Mouse (Mus musculus) embryonic facial prominence, embryonic 15.5 days (tissue): Measurements from ENCODE around the gene Nrgn. TPM values are rescaled to one million over a fixed set of nuclear protein-coding genes. Genes with fewer than 3 reads are reported as not detected.

ENCODE experiments used
- ATAC-seq: fragments of 200-750 bp; cut with Nextera tagmentation; 2 replicates; pipeline ENCODE4 v1.8.0; 2017; ENCODE audit warnings: low read depth, moderate TSS enrichment; ENCODE audit not compliant: insufficient number of reproducible peaks, low FRiP score, low TSS enrichment
- H3K27ac ChIP-seq: fragments of 300-500 bp; sonication (generic); replicated peaks from 2 replicates; pipeline ENCODE4 v1.5.1; 2015; ENCODE audit warnings: mild to moderate bottlenecking, inconsistent platforms
- H3K27me3 ChIP-seq: fragments of 300-500 bp; sonication (generic); 2 replicates; pipeline ENCODE4 v1.6.1; 2015; ENCODE audit warnings: inconsistent platforms
- H3K36me3 ChIP-seq: fragments of 300-500 bp; sonication (generic); 2 replicates; pipeline ENCODE4 v1.6.1; 2015; ENCODE audit warnings: mild to moderate bottlenecking, inconsistent platforms
- H3K4me1 ChIP-seq: fragments of 300-500 bp; sonication (generic); 2 replicates; pipeline ENCODE4 v1.6.1; 2015; ENCODE audit warnings: inconsistent platforms
- H3K4me2 ChIP-seq: fragments of 300-500 bp; sonication (generic); replicated peaks from 2 replicates; pipeline ENCODE4 v1.6.1; 2015; ENCODE audit warnings: mild to moderate bottlenecking, inconsistent platforms
- H3K4me3 ChIP-seq: fragments of 300-500 bp; sonication (generic); replicated peaks from 2 replicates; pipeline ENCODE4 v1.5.1; 2015; ENCODE audit warnings: mild to moderate bottlenecking, inconsistent platforms
- H3K9ac ChIP-seq: fragments of 300-500 bp; sonication (generic); 2 replicates; pipeline ENCODE4 v1.6.1; 2015; ENCODE audit warnings: inconsistent platforms
- H3K9me3 ChIP-seq: fragments of 300-500 bp; sonication (generic); replicated peaks from 2 replicates; pipeline ENCODE4 v1.6.1; 2016; ENCODE audit warnings: inconsistent platforms
- WGBS: fragments of 180-500 bp; shearing (Covaris S2); methylation state at CpG from one replicate; pipeline ENCODE4 v1.1.7; 2015; 5-methylcytosine and 5-hydroxymethylcytosine counted together
- polyA plus RNA-seq: library from polyadenylated mRNA; unstranded; fragments of >200 nt; fragmentation: Nextera tagmentation; extraction: Ambion mirVana; gene quantifications from 2 replicates; pipeline ENCODE4 v1.2.1, GENCODE M21; 2015

Gene Nrgn
- polyA plus RNA-seq, 1 experiment from 2014 or later, result 10.9 TPM

DNA sequence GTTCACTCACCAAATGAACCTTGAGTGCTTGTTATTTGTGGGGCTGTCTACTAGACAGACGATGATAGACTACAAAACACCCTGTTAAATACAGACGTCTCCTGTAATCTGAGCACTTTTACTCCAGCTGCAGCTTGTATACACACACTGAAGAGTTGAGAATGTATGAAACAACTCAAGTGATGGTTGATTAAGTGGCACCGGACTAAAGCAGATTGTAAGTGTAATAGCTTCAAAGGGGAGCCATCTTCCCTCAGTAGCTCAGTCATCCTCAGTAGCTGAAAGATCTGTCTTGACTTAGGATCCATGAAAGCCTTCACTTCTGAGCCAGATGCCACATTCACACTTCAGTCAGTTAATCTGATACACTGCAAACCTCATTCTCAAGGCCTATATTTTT lies 56.9 kb downstream of the Nrgn start:
- no peak overlapping the region for H3K9ac ChIP-seq
- H3K36me3 ChIP-seq, result 0 out of 2 replicates have a peak, but pooled peaks cover 7% of the 10 kb centered on the region
- peaks cover 1% of the 10 kb centered on the region; the same call in 1 of the 2 replicates for H3K4me1 ChIP-seq
- H3K4me2 ChIP-seq, result no peak overlapping the region
- no peak overlapping the region for H3K4me3 ChIP-seq
- H3K9me3 ChIP-seq, result no peaks in the 10 kb centered on the region
- WGBS, result 45% methylated on average over 3 of the region's 3 CpGs
- no peak overlapping the region for H3K27ac ChIP-seq
- no peaks in the 10 kb centered on the region for H3K27me3 ChIP-seq
- ATAC-seq, result no peak

Other genes starting within 250 kb of the Nrgn start
- gene Ccdc15, start 204.5 kb downstream of the Nrgn start, polyA plus RNA-seq, result 7.2 and 8.7 TPM in 2 replicates
- 0.17 and 0.64 TPM in 2 replicates for gene Hepacam, start 185.6 kb downstream of the Nrgn start, polyA plus RNA-seq
- 10.6 and 11.9 TPM in 2 replicates for gene Robo4, start 151.0 kb downstream of the Nrgn start, polyA plus RNA-seq
- 0.09 and 0.19 TPM in 2 replicates for gene Robo3, start 119.7 kb downstream of the Nrgn start, polyA plus RNA-seq
- 20.0 and 24.8 TPM in 2 replicates for gene Msantd2, start 63.6 kb downstream of the Nrgn start, polyA plus RNA-seq
- 52.1 and 56.3 TPM in 2 replicates for gene Esam, start 24.8 kb downstream of the Nrgn start, polyA plus RNA-seq
- gene Vsig2, start 13.6 kb downstream of the Nrgn start, polyA plus RNA-seq, result 1.6 and 2.0 TPM in 2 replicates
- gene Siae, start 2.8 kb upstream of the Nrgn start, polyA plus RNA-seq, result 10.9 and 12.1 TPM in 2 replicates
- 11.6 and 18.1 TPM in 2 replicates for gene Spa17, start 60.8 kb upstream of the Nrgn start, polyA plus RNA-seq
- 179 and 192 TPM in 2 replicates for gene Tbrg1, start 104.4 kb upstream of the Nrgn start, polyA plus RNA-seq
- gene Panx3, start 116.3 kb upstream of the Nrgn start, polyA plus RNA-seq, result 38.1 TPM in 2 replicates
- gene Olfr160, start 163.3 kb upstream of the Nrgn start, polyA plus RNA-seq, result 0.09 and 0.16 TPM in 2 replicates
- gene Olfr874, start 192.2 kb upstream of the Nrgn start, polyA plus RNA-seq, result 0.48 TPM in 1 of 2 replicates, not detected in the other
- 0.79 TPM in 1 of 2 replicates, not detected in the other for gene Olfr875, start 219.0 kb upstream of the Nrgn start, polyA plus RNA-seq